Mouse (Mus musculus): Measurements from ENCODE around the gene Ubl4a. TPM values are rescaled to one million over a fixed set of nuclear protein-coding genes. Genes with fewer than 3 reads are reported as not detected.
"Not testable (repeated sequence)": the region's sequence is repeated elsewhere in the genome, so short reads cannot be mapped to it uniquely, and the experiment has no call there.

Gene Ubl4a
- 57.7 and 59.8 TPM in 2 replicates for polyA plus RNA-seq (2016; fragmentation: Nextera tagmentation; extraction: Ambion mirVana)

DNA sequence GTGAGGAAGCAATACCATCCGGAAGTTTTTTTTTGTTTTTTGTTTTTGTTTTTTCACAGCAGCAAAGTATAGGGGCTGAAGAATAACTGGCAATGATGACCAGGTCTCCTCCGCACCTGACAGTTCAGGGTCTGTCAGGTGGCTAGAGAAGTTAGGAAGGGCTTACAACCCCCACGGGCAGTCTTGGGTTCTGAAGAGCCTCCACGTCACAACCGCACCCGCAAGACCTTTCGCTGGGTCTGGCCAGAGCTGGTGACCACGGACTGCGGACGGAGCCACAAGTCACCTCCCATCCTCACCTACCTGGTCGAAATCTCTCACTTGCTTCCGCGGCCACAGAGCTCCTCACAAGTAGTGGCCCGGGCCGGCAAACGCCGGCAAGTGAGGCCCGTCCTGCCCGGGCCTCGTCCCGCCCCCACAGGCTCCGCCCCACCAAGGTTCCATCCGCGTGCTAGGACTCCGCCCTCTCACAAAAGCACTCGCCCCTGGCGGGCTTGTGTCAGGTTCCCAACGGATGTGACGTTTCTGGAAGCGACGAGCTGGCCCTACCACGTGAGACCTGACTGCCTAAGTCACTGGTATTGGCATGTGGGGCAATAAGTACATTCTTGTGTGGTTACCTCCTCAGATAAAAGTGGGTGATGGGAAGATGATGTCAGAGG is at the start of gene Ubl4a, which contains the start of gene Slc10a3:
Ubl4a (minus strand) TSS at position 331 of the 662 bp plus-strand sequence.
Slc10a3 (minus strand) TSS at position 462 of the 662 bp plus-strand sequence.
- Histone ChIP-seq H3K27ac (peak within 1 kb of the TSS; percentile 68), H3K4me3 (peak within 1 kb of the TSS; percentile 55), H3K36me3 (peaks cover 13% of the 10 kb centered on the region), H3K9me3 (replicated peaks) (no peaks in the 10 kb centered on the region), H3K4me1 (peaks cover 5% of the 10 kb centered on the region; the same call in 1 of the 2 replicates), H3K27me3 (ENCODE audit: low read depth, poor library complexity, severe bottlenecking) (peaks cover 5% of the 10 kb centered on the region; the same call in 1 of the 2 replicates)
- 15% methylated on average over 32 of the region's 32 CpGs for WGBS
- DNase-seq (ENCODE audit: low spot score) = peak; percentile 81

- peaks cover 15% of the 10 kb centered on the region for H3K36me3 ChIP-seq
- H3K27me3 ChIP-seq (ENCODE audit: low read depth, poor library complexity, severe bottlenecking) = peaks cover 5% of the 10 kb centered on the region; the same call in 1 of the 2 replicates
- H3K27ac ChIP-seq = no peak overlapping the region
- DNase-seq (ENCODE audit: low spot score) = peak; percentile 61
- no peaks in the 10 kb centered on the region for H3K9me3 ChIP-seq (replicated peaks)
- H3K4me3 ChIP-seq = no peak overlapping the region
- no peaks in the 10 kb centered on the region for H3K4me1 ChIP-seq
These were observed 40.4 kb upstream of the Ubl4a start for GRCm38 (mm10) chrX:74413377-74413776.

- 76% methylated on average over 2 of the region's 2 CpGs for WGBS
- no peak for DNase-seq (ENCODE audit: low spot score)
- Histone ChIP-seq H3K27me3 (ENCODE audit: low read depth, poor library complexity, severe bottlenecking) (peaks cover 5% of the 10 kb centered on the region; the same call in 1 of the 2 replicates), H3K27ac (no peak overlapping the region), H3K4me3 (no peak overlapping the region), H3K36me3 (peaks cover 15% of the 10 kb centered on the region), H3K4me1 (no peaks in the 10 kb centered on the region), H3K9me3 (replicated peaks) (no peaks in the 10 kb centered on the region)
These were observed 35.3 kb upstream of the Ubl4a start for GRCm38 (mm10) chrX:74408340-74408739.

GRCm38 (mm10) chrX:74400136-74400535 is 27.1 kb upstream of the Ubl4a start:
- no peaks in the 10 kb centered on the region for H3K4me1 ChIP-seq
- no peak overlapping the region for H3K4me3 ChIP-seq
- WGBS = 92% methylated on average over 3 of the region's 3 CpGs
- H3K27ac ChIP-seq = no peak overlapping the region
- no peaks in the 10 kb centered on the region for H3K9me3 ChIP-seq (replicated peaks)
- DNase-seq (ENCODE audit: low spot score) = no peak
- H3K27me3 ChIP-seq (ENCODE audit: low read depth, poor library complexity, severe bottlenecking) = no peaks in the 10 kb centered on the region
- H3K36me3 ChIP-seq = no peaks in the 10 kb centered on the region

DNA sequence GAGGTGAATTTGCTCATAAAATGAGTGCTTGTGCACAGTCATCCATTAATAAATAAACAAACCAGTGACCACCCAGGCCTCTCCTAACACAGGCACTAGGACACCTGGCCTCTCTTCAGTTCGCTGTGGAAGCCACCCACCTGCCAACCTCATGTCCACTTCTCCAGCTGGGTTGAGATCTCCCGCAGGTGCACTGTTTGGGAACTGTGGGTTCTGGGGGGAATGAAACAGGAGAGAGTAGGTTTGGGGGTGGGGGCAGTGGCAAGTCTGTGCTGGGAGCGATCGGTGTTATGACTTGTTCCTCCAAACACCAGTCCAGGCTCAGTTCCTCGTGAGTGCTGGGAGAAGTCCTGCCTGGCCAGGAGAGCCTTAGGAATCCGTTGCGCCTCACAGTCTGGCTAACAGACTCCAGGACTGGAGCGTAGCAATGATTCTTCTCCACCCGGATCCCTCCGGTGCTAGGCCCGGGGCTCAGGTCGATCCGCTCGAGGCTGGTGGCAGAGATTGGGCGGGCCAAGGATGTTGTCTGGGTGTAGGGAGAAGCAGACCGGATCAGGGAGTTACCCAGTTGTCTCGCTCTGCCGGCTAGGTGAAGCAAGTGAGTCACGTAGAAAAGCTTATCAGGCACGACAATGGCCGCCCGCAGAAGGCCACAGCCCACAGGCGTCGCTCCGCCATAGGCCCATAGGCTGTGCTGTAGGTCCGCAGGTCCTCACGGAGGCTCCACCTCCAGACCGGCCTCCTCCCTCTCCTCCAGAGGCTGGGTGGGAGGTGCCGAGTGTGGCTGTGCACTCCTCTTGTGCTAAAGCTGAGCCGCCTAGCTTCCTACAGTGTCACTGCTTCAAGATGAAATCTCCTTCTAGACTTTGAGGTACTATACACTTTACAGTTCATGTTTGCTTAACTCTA is 19.8 kb upstream of the Ubl4a start, which contains the start of the genes Fam3a and Ikbkg:
Fam3a (minus strand) TSS at position 738 of the 909 bp plus-strand sequence.
Ikbkg (plus strand) TSS at position 756 of the 909 bp plus-strand sequence.
- DNase-seq (ENCODE audit: low spot score) = peak; percentile 73
- Histone ChIP-seq H3K27me3 (ENCODE audit: low read depth, poor library complexity, severe bottlenecking) (peaks cover 12% of the 10 kb centered on the region; the same call in 1 of the 2 replicates), H3K4me3 (peak within 1 kb of the TSS; percentile 60), H3K36me3 (peaks cover 7% of the 10 kb centered on the region; the same call in 1 of the 2 replicates), H3K4me1 (peaks cover 7% of the 10 kb centered on the region), H3K27ac (peak within 1 kb of the TSS; percentile 93), H3K9me3 (replicated peaks) (no peaks in the 10 kb centered on the region)
- WGBS = 17% methylated on average over 30 of the region's 30 CpGs

DNA sequence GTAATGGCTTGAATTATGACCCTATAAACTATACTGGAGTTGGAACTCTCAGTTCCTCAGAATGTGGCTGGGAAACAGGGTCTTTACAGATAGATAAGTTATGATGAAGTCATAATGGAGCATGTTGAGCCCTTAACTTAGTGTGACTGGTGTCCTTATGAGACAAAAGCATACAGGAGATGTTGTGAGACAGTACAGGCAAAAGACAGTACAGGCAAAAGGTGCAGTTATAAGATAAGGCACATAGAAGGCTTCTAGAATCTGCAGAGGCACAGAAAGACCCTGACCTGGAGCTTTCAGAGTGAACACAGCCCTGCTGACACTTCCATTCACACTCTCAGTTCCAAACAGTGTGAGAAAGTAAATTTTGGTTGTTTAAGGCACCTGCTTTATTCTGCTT is 15.1 kb upstream of the Ubl4a start:
- H3K27me3 ChIP-seq (ENCODE audit: low read depth, poor library complexity, severe bottlenecking) = peaks cover 22% of the 10 kb centered on the region; the same call in 1 of the 2 replicates
- H3K4me3 ChIP-seq = no peak overlapping the region
- peaks cover 3% of the 10 kb centered on the region for H3K4me1 ChIP-seq

GRCm38 (mm10) chrX:74384451-74384850 is 11.4 kb upstream of the Ubl4a start:
- Histone ChIP-seq H3K27ac (no peak overlapping the region), H3K4me3 (no peak overlapping the region), H3K36me3 (peaks cover 34% of the 10 kb centered on the region), H3K4me1 (no peaks in the 10 kb centered on the region), H3K9me3 (replicated peaks) (no peaks in the 10 kb centered on the region), H3K27me3 (ENCODE audit: low read depth, poor library complexity, severe bottlenecking) (peaks cover 15% of the 10 kb centered on the region; the same call in 1 of the 2 replicates)
- DNase-seq (ENCODE audit: low spot score) = no peak
- WGBS = 77% methylated on average over 2 of the region's 2 CpGs

More for the DNA sequence above, 15.1 kb upstream of the Ubl4a start:
- Histone ChIP-seq H3K27ac (no peak overlapping the region), H3K9me3 (replicated peaks) (no peaks in the 10 kb centered on the region), H3K36me3 (peaks cover 40% of the 10 kb centered on the region)
- no peak for DNase-seq (ENCODE audit: low spot score)

DNA sequence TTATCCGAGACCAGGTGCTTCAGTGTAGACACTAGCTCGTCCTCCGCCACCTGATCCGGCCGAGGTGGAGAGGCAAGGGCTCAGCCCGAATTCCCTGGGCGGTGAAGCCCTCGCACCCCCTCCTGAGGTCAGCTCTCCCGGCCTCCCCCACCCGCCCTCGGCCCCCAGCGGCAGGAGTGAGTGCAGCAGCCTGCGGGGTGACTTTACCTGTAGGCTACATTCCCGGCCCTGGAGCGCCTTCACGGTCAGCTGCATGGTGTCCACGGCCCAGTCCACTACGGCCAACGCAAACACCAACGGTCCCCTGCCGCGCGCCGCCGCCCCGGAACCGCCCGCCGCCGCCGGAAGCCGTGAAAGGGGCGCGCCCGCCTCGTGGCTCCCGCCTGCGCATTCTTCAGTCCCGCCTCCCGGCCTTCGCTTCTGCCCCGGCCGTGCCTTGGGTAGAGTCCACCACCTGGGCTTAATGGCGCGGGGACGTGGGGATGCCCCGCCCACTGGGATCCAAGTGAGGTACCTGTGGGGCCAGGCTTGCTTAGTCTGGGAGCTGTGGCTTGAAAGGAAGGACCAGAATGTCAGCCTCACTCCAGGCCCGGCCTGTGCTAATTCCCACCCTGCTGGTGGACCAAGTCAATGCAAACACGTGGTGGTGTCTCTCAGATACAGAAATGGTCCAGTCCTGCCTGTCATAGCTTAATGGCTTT is 4.7 kb downstream of the Ubl4a start:
- H3K27me3 ChIP-seq (ENCODE audit: low read depth, poor library complexity, severe bottlenecking) = peaks cover 17% of the 10 kb centered on the region; the same call in 1 of the 2 replicates

DNA sequence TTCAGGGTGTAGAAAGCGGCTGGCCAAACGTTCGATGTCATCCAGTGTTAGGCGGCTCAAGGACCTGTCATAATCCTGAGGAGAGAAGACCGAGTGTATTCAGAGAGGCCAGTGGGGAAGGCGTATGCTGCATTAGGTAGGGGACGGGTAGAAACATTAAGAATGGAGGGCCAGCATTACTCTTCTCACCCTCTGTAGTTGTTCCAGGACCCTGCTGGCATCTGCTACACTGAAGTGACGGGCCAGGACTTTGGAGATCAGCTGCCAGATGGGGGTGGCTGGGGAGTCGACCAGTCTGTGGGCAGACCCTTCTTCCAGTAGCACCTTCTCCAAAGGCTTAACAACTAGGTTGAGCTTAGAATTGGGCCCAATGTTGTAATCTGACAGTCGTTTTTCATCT is 5.5 kb downstream of the Ubl4a start:
- Histone ChIP-seq H3K9me3 (replicated peaks) (no peaks in the 10 kb centered on the region), H3K4me1 (peaks cover 7% of the 10 kb centered on the region; the same call in 1 of the 2 replicates), H3K27ac (peak overlapping the region; percentile 85), H3K4me3 (peak overlapping the region; percentile 66), H3K36me3 (peaks cover 30% of the 10 kb centered on the region), H3K27me3 (ENCODE audit: low read depth, poor library complexity, severe bottlenecking) (peaks cover 17% of the 10 kb centered on the region; the same call in 1 of the 2 replicates)
- 71% methylated on average over 10 of the region's 10 CpGs for WGBS
- no peak for DNase-seq (ENCODE audit: low spot score)

More for the DNA sequence above, 4.7 kb downstream of the Ubl4a start:
- peak; percentile 78 for DNase-seq (ENCODE audit: low spot score)
- Histone ChIP-seq H3K36me3 (peaks cover 30% of the 10 kb centered on the region), H3K4me3 (peak overlapping the region; percentile 66), H3K9me3 (replicated peaks) (no peaks in the 10 kb centered on the region), H3K4me1 (peaks cover 7% of the 10 kb centered on the region; the same call in 1 of the 2 replicates), H3K27ac (peak overlapping the region; percentile 85)
- 7% methylated on average over 44 of the region's 49 CpGs for WGBS

DNA sequence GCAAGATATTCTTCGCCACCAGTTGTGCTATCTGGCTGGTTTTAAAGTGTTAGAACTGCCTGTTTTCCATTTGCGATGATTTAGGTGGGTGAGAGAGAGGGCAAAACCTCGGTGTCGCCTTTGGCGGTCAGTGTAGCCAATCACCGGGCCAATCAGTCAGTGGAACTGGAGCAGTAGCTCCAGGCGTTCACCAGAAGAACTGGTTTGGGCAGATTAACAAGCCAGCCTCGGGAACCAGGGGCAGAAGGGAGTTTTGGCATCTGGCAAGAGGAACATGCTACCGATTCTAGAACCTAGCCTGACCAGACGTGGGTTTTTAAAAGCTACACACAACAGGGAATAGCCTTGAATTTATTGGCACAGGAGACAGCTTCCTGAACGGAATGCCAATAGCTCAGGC is 13.8 kb downstream of the Ubl4a start:
- no peaks in the 10 kb centered on the region for H3K27me3 ChIP-seq (ENCODE audit: low read depth, poor library complexity, severe bottlenecking)
- no peaks in the 10 kb centered on the region for H3K36me3 ChIP-seq
- H3K27ac ChIP-seq = no peak overlapping the region
- no peaks in the 10 kb centered on the region for H3K4me1 ChIP-seq
- no peaks in the 10 kb centered on the region for H3K9me3 ChIP-seq (replicated peaks)
- no peak for DNase-seq (ENCODE audit: low spot score)
- no peak overlapping the region for H3K4me3 ChIP-seq
- WGBS = 39% methylated on average over 11 of the region's 11 CpGs

- H3K4me3 ChIP-seq; H3K27ac ChIP-seq; DNase-seq (ENCODE audit: low spot score); H3K9me3 ChIP-seq (replicated peaks); H3K4me1 ChIP-seq; H3K27me3 ChIP-seq (ENCODE audit: low read depth, poor library complexity, severe bottlenecking); H3K36me3 ChIP-seq: not testable (repeated sequence)
- WGBS = 88% methylated on average over 3 of the region's 3 CpGs
These were observed 15.9 kb downstream of the Ubl4a start for GRCm38 (mm10) chrX:74357069-74357468.

- peak; percentile 75 for DNase-seq (ENCODE audit: low spot score)
- Histone ChIP-seq H3K4me3 (peak within 1 kb of the TSS; percentile 56), H3K9me3 (replicated peaks) (no peaks in the 10 kb centered on the region), H3K36me3 (no peaks in the 10 kb centered on the region), H3K27ac (peak within 1 kb of the TSS; percentile 80), H3K27me3 (ENCODE audit: low read depth, poor library complexity, severe bottlenecking) (no peaks in the 10 kb centered on the region), H3K4me1 (no peaks in the 10 kb centered on the region)
- WGBS = 10% methylated on average over 9 of the region's 22 CpGs
These were observed 19.6 kb downstream of the Ubl4a start, which contains the start of gene Lage3 for GRCm38 (mm10) chrX:74353467-74353770. Lage3 (minus strand) TSS chrX:74353618.
